Mouse (Mus musculus): ENCODE results near the gene Yjefn3.
A peak's percentile ranks its signal among the peaks of the same experiment; 100 is the strongest.

The Yjefn3 gene

DNA sequence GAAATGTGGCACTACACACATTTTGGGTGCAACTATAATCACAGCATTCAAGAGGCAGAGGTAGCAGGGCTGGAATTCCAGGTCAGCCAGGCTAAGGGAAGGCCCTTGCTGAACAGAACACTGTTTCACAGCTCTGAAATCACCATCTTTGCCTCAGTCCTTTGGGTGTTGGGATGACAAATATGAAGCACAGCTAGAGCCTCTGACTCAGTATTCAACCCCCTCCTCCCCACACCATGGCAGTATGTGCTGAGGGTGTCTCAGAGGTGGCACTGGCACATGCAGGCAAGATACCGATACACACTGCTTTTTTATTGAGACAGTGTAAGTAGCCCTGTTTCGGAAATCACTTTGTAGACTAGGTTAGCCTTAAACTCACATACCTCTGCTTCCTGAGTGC lies 3.7 kb upstream of the Yjefn3 start:
- no peak for DNase-seq

DNA sequence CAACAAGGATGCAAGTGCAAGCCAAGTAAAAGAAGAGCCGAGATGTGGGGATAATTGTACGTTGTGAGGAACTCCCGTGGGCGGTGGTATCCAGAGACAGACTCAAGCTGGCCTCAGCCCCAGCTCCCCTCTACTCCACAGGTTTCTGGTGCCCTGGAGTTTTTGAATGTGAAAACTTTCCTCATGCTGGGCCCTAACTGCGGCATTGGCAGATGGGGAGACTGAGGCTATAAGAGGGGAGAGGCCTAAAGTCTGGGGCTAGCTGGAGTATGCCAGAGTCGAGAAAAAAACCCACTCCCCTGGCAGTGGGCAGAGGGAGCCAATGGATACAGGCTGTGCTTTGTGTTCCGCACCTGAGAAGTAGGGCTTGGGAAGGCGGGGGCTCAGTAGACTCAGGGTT lies 1.6 kb upstream of the Yjefn3 start:
- DNase-seq: no peak

DNA sequence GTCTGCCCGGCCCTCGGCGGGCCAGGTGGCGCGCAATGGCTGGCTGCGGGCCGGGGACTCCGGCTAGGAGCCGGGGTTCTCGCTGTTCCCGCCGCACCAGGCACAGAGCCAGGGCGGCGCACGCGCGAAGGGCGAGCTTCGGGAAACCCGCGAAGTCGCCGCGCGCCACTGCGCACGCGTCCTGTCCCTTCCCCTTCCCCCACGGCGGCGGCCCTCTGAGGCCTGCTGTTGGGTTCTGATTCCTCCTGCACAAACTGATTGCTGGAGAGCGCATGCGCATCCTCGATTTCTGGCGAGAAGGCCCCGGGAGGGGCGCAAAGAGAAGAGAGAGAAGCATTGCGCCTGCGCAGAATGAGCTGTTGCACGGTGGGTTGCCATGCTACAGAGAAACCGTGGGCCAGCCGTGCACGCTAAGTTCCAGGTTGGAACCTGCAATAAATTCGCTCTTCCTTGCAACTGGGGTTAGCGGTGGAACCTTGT lies 591 bp upstream of the Yjefn3 start:
- peak; percentile 99 for DNase-seq

DNA sequence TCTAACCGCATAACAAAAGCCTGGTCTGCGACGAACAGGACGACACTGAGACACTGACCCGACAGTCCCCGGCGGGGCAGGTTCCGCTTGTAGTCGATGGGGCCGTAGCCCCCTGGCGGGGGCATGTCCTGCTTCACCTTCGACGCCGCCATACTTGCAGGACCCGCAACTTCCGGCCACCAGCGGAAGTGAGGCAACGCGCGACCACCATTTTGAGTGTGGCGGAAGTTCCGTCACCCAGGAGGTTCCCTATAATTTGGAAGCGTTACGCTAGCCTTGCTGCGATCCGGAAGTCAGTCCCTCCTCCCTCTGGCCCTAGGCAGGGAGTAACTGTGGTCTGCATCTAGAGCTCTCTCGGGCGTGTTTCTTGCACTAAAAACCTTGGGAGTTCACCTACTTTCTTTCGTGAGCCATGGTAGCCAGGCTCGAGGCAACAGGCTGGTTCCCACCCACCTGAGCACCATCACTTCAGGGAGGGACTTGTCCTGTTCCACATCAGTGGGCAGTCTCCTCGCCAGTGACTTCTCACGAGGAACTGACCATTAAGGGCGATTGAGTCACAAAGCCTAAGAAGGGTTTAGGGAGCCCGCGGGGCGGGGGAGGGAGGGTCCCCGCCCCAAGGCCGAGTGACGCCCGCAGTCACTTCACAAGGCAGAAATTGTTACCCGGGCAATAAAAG lies 889 bp downstream of the Yjefn3 start:
- DNase-seq: peak; percentile 98

DNA sequence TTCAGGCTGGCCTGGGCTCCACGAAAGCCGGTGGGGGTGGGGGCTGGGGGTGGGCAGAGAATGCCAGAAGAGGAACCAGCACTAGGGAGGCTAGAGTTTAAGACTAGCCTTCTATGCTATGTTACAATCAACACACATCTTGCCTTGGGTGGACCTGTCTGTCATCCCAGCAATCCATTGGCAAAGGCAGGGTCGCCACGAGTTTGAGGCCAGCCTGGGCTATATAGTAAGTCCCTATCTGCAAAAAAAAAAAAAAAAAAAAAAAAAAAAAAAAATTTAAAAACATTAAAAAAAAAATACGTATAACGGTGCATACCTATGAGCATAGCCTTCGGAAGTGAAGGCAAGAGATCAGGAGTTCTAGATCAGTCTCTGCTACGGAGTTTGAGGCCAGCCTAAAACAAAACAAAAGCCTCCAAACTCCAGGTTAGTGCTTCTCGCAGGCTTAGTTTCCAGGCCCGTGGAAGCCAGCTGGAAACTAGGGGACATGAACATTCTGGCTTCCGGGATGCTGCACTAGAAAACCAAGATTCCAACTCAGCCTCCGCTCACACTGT lies 1.5 kb downstream of the Yjefn3 start:
- no peak for DNase-seq

DNA sequence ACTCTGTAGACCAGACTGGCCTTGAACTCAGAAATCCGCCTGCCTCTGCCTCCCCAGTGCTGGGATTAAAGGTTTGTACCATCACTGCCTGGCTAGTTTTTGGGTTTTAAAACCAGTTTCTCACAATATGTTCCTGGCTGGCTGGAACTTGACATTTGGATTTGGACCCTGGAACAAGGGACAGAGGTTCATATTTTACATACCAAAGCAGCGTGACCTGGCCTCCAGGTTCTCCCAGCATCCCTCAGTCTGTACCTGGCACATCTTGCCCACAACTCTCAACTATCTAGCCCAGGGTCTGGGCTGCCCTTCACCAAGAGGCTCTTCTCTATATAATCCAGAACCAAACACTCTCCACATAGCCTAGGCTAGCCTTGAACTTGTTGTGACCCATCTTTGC lies 2.6 kb downstream of the Yjefn3 start:
- DNase-seq: no peak

DNA sequence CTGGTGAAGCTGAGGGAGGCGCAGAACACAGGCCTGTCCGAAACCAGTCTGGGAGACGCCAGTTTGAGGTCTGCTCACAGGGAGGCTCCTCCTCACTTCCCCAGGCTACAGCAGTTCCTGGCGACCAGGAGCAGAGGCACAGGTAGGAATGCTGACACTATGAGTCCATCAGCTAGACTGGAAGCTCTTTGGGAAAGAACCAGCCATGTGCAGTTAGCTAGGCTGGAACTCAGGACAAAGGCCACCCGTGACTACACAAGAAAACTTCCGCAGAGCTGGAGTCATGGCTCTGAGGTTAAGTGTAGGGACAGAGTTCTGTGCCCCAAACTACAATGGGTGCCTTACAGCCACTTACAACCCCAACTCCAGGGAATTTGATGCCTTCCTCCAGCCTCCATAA lies 4.7 kb downstream of the Yjefn3 start:
- DNase-seq: no peak

DNA sequence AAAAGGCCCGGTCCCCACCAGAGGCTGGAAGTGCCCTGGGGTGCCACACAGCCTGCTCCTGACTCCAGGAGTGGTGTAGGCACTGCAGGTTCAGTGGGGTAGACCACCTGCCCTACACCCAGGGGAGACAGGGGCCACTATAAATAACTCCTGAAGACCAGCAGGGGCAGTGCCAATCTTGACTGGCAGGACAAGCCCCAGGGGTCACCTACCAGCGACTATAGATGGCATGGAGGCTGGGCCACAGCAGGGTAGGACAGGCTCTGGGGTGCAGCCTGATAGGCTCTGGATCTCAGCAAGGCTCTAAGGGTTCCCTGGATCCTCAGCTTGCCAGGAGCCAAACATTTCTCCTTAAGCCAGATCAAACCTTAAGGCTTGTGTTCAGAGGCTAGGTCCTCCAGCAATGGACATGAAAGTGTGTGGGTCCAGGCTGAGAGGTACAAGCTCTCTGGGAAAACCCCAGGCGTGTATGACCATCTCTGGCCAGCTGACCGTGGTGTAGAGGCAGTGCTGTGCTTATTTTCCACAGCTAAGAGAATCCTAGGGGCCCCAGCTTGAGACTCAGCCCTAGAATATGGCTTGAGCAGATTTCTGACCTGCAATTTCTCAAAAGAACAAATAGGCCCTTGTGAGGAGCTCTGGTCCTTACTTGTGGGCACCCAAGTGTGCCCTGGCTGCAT lies 6.6 kb downstream of the Yjefn3 start:
- DNase-seq: no peak

DNA sequence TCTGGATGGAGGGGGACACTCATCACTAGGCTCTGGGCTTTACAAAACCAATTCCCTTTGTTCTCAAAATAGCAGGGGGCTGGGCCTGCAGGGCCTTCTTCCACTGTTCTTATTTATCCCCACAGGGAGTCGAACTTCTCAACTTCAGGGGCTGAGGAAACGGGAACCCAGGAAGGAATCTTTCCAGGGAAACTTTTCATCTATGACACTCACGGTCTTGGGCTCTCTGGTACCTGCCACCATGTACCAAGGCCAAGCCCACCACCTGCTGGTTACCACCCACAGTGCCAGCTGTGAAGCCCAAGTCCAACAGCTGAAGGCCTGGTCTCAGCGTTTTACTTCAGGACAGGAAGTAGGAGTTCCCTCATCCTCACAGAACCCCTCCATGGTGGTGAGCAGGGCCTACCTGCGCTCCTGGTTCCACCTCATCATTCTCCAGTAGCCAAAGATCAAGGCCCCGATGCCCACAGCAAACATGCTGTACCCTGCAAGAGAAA lies 7.6 kb downstream of the Yjefn3 start:
- DNase-seq: no peak

DNA sequence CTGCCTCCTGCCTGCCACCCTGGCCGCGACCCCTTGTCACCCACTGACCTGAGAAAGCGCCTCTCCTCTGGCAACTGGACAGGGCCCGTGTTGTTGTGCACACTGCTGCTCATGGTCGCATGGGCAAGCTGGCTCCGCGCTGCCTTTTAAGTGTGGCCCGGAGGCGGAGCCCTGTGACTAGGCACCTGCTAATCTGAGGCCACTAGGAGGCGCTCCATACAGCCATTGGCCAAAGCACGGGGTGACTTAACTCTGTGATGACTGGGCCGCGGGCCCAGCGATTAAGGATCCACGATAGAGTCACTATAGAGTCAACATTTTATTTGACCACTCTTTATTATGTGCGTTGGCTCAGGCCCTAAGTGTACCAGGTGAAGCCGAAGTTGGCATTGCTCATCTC lies 8.6 kb downstream of the Yjefn3 start:
- peak; percentile 77 for DNase-seq

DNA sequence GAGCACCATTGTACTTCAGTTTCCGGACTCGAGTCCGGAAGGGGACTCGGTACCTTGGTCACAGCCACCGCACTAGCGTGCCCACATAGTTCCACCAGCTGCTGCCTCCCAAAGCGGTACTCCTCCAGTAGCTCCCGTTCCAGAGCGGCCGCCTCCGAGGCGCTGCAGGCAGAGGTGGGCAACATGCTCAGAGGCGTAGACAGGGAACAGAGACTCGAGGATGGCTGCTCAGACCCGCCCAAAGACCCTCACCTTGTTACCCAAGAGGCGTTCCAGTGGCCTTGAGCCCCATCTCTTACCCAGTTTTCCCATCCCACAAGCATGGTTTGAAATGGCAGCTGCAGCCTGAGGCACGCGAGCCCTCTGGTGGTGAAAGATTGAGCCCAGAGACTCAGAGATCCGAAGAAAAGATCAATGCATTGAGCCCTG lies 11.7 kb downstream of the Yjefn3 start:
- DNase-seq: peak; percentile 56

DNA sequence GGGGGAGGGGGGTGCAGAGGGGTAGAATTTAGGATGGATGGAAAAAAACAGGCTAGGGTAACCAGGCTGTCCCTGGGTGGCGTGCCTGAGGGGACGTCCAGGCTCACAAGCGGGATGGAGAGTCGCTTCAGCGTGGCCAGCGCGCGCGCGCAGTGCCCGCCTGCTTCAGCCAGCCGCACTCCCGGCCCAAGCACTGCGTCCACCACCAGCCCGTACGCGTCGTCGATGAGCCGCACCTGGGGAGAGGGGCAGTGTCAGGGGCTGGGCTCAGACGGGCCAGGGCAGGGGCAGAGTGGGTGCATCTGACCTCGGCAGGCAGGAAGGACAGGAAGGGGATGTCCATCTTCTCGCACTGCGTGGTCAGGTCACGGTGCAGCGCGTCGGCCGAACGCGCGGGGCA lies 13.6 kb downstream of the Yjefn3 start:
- DNase-seq: no peak

DNA sequence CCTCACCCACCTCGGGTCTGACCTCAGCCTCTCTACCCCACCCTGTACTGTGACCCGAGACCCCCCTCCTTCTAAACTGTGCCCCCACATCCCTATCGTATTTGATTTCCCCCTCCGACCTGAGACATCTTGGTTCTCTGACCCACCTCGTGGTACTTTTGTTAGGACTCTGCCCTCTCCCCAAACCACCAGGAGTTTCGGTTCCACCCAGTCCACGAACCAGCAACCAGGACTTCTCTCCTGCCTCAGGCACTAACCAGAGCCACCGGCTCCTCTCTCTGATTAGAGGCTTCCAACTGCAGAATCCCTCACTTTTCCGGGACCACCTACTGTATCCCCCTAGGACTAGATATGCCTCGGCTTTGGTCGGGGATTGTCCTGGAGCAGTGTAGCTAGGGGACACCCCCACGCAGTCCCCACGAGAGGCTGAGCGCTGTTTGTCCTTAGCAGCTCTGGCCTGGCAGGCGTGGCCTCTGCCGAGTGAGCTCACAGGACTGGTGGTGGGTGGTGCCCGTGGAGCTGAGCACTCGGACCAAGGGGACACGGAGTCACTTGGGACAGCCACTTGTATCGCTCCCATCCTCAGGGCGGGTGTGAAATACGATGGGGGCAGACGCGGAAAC lies 14.2 kb downstream of the Yjefn3 start:
- DNase-seq: peak; percentile 43

DNA sequence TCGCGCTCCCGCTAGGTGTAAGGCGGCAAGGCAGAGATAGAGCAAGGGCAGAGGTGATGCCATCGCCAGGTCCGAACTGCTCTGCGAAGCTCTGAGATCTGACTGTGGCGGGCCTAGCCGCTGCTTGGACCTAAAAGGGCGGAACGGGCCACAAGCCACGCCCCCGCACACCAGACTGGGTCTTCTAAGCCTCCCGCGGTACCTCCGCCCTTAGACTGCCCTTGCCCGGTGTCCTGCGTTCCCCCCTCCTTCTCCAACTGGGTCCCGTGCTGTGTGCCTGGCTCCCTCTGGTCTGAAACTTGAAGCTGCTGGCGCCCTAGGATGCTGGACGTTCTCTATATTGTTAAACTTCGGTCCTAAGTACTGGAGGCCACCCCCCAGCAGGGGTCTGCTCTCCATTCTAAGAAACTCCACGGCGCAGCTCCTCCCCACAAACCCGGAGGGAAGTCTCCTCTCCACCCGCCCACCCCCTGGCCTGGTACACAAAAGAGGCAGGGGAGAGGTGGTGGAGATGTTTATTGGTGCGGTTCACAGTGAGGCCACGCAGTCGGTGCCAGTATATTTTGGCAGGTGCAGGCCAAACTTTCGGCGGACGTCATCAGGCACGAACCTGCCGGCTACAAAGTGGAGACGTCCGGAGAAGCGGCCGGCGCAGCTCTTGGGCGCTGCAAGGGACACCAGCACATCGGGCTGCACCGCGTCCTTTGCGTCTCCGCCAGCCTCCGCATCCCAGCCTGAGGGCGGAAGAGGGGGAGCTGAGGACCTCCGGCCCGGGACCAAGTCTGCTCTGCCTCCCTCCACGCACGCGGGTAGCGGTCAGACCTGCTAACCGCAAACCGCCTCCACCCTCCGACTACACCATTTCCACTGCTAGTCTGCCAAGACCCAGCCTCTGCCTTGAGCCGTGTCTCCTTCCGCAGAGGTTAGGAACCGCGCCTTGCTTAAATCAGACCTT lies 14.9 kb downstream of the Yjefn3 start, which contains the start of gene Cilp2:
Gene Cilp2 (minus strand): TSS at position 399 of the 955 bp plus-strand sequence.
- DNase-seq: peak; percentile 56

DNA sequence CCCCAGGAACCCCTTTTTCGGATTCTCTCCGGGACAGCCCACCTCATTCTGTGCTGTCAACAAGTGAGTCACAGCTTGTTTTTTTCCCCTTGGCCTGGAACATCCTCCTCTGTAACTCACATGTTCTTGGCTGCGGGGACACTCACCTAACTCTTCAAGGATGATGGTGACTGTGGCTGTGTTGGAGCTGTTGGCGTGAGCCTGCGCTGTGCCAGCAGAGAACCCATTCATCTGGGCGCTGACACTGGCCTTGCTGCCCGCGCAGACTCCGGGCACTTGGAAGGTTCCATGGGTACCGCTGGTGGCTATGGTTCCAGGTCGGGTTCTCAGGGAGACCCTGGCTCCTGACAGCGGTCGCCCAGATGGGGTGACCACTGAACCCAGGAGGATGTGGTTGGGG lies 18.4 kb downstream of the Yjefn3 start:
- no peak for DNase-seq

DNA sequence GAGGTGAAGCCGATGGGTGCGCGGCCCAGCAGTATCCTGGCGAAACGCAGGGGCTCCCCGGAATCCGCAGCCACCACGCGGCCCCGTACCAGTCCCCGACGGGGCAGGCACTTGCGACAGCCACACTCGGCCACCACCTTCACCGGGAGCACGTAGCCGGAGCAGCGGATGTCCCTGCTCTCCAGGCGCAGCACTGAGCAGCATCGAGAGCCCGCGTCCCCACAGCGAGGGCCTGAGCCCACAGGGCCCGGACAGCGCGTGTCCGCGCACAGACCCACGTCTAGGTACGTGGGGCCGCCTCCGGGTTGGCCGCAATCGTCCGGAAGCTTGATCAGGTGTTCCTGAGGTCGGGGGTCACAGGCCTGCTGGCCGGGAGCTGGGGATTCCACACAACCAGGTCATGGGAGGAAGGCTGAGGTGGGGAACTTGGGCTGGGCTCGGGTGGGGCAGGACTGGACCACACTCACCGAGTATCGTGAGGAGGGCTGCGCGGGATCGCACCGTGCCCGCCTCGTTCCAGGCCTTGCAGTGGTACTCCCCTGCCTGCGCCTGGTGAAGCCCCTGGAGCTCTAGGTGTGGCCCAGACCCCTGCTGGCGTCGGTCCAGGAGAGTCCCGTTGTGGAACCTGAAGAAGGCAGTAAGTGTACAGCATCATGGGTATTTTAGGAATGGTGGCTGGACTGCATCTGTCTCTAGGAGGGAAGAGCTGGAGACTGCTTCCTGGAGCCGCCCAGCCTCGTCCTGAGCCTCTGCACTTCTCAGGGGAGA lies 19.5 kb downstream of the Yjefn3 start:
- DNase-seq: no peak

DNA sequence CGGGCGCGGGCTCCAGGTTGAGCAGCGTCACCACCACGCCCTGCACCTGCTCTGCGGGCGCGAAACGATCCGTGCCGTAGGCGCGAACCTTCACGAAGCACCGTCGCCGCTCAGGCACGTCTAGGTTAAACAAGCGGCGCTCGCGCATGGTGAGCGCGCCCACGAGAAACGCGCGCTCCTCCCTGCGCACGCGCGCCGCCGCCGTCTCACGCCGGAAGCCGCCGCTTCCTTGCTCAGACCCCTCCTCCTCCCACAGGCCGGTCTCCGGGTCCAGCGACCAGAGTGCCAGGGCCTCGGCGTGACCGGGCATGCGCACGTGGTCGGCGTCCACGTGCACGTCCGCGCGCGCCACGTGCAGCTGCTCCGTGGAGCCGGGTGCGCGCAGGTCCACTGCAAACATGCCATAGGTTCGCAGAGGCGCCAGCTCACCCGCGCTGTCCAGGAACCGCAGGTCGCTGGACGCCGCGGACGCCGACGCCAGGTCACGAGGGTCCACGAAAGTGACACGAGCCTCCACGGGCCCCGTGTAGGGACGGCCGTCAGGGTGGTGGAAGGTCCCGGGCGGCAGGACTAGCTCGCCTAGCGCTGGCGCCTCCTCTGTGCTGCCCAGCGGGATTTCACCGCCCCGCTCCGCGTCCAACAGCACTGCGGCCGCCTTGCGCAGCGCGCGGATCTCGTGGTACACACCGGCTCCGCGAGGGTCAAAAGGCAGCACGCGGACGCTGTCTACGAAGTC lies 20.3 kb downstream of the Yjefn3 start:
- peak; percentile 59 for DNase-seq

DNA sequence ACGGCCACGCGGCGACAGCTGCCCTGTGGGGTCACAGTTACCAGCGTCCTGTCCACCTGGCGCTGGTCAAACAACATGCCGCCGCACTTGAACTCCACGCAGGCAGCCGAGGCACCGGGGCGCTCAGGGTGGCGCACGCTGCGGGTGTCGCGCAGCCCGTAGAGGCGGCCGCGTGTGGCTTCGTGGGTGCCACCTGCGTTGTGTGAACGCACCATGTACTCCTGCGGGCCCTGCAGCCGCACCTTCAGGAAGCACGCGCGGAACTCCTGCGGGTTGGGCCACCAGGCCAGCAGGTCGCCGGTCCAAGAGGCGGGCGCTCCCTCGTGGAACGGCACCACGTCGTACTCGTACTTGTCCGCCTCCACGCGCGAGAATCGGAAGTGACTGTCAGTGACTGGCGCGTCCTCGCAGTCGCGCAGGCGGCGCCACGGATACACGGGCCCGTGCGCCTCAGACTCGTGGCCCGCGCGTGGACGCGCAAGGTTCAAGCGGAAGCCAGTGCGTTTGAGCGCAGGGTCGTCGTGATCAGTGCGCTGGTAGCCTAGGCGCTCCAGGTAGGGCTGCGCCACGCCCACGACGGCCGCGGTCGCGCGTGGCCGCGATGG lies 21.1 kb downstream of the Yjefn3 start:
- no peak for DNase-seq

DNA sequence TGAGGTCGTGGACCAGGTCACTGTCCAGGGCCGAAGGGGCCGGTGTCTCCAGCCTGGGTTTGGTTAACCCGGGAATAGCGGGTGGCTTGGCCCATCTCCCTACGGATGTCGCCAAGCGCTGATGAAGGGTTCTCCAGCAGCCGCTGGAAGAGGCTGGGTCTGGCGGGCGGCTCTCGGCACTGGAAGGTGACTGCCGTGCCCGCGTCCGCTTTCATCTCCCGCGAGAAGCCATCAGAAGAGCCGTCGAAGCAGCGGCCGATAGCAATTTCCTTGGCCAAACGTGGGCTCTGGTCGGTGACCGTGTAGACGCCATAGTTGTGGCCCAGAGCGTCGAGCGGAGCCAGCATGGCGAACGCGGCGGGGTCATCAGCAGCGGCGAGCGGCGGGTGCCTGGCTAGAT lies 21.7 kb downstream of the Yjefn3 start:
- no peak for DNase-seq

DNA sequence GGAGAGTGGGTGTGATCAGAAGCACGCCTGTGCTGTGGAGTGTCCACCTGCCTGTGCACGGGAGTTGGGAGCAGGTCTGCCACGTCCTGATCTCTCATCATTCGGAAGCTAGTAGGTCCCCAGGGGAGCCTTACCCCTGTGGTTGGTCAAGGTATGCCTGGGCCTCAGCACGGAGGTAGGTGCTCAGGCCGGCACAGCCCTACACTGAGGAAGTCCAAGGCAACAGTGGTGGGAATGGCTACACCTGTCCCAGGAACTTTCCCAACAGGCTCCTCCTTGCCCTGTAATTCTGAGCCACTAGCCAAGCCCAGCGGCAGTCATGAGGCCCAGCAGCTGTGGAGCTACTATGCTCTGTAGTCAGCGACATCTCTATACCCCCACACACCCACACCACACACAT lies 22.8 kb downstream of the Yjefn3 start:
- no peak for DNase-seq

Measured in lung, postnatal 36 days (tissue).